Mouse (Mus musculus) erythroblast, embryonic 14.5 days (primary cell): ENCODE measurements around the gene Hes6. TPM values are rescaled to one million over a fixed set of nuclear protein-coding genes. Genes with fewer than 3 reads are reported as not detected.

Source experiments
- H3K27me3 ChIP-seq: 2 replicates; pipeline ENCODE4 v1.6.1; 2012; ENCODE audit warnings: inconsistent platforms; ENCODE audit not compliant: control insufficient read depth
- H3K36me3 ChIP-seq: 2 replicates; pipeline ENCODE4 v1.6.1; 2012; ENCODE audit warnings: mild to moderate bottlenecking, inconsistent platforms; ENCODE audit not compliant: control insufficient read depth
- H3K4me1 ChIP-seq: 2 replicates; pipeline ENCODE4 v1.6.1; 2012; ENCODE audit warnings: inconsistent platforms; ENCODE audit not compliant: control insufficient read depth
- H3K4me3 ChIP-seq: replicated peaks from 2 replicates; pipeline ENCODE3; 2012; ENCODE audit warnings: moderate library complexity, mild to moderate bottlenecking, inconsistent platforms
- H3K9me3 ChIP-seq: 2 replicates; pipeline ENCODE4 v1.6.1; 2012; ENCODE audit warnings: low read length, inconsistent platforms, mixed read lengths; ENCODE audit not compliant: control insufficient read depth
- GATA1 ChIP-seq: IDR thresholded peaks from 2 replicates; pipeline ENCODE4 v1.6.1; 2012; ENCODE audit warnings: low read length, inconsistent platforms, mixed read lengths
- TAL1 ChIP-seq: IDR thresholded peaks from 3 replicates; pipeline ENCODE4 v1.6.1; 2012; ENCODE audit warnings: low read length, inconsistent platforms, mixed read lengths
- polyA plus RNA-seq: library from polyadenylated mRNA; stranded (reverse); fragments of >175 nt; gene quantifications from 2 replicates; pipeline ENCODE4 v1.2.3, GENCODE M21; 2012

The Hes6 gene
- 0.80 and 1.3 TPM in 2 replicates for polyA plus RNA-seq

DNA sequence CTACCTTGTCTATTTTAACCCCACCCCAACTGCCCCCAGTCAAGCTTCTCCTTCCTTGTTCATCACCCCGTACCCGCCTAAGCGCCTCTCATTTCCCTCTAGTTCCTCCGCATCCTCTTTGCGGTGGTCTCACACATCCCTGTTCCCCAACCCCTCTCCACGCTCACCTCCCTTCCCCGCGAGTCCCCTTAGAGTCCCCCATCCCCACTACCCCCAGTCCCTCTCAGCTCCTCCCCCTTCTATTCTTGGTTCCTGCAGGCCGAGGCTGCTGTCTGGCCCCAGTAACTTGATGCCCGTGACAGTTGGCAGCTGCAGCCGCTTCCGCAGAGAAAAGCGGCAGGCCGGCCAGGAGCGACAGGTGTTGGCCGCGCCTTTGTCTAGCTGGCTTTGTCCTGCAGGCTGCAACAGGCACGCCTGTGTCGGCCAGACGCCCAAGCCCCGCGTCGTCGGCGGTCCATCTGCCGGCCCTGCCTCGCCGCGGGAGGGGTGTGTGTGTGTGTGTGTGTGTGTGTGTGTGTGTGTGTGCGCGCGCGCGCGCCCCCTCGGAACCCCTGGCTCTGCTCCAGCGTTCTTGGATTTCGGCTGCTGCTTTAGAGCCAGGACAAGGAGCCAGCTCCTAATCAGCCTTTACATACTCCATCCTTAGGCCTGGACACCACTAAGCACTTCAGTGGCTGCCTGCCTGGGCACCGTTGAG is at the start of gene Hes6:
Gene Hes6 (minus strand): TSS at position 141 of the 697 bp plus-strand sequence.
- H3K36me3 ChIP-seq = peaks cover 10% of the 10 kb centered on the region; the same call in 1 of the 2 replicates
- no peaks in the 10 kb centered on the region for H3K9me3 ChIP-seq
- peaks cover 38% of the 10 kb centered on the region for H3K27me3 ChIP-seq
- H3K4me1 ChIP-seq = peaks cover 28% of the 10 kb centered on the region
- TF ChIP-seq TAL1 (no peak), GATA1 (no peak)
- H3K4me3 ChIP-seq = peak within 1 kb of the TSS; percentile 75

DNA sequence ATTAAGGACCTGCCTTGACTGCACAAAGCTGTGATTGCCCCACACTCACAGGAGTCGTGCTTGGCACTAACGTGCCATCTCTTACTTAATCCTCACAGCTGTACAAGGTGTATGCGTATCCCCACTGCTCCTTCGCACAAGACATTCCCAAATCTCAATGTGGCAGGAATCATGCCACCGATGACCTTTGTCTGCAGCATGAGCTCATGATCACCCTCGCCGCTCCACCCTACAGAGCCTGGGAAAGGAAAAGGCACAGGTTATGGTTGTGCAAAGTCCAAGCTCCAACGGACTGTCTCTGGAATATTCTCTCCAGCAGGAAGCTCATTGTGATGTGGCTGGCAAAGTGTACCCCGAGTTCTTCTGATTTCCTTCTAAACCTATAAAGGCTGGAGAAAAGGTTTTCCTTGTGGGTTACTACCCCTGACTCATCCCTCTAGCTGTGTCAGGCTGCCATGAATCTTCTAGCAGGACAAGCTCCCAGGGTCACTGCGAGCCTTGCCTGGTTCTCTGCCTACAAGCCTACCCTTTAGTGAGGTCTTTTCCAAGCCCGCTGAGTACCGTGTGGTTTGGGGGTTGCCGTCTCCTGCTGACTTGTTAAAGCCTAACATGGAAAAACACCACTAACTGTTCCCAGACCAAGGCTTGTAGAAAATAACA is 49.6 kb upstream of the Hes6 start:
- no peaks in the 10 kb centered on the region for H3K36me3 ChIP-seq
- no peaks in the 10 kb centered on the region for H3K9me3 ChIP-seq
- H3K4me3 ChIP-seq = no peak overlapping the region
- peaks cover 24% of the 10 kb centered on the region for H3K4me1 ChIP-seq
- peaks cover 11% of the 10 kb centered on the region for H3K27me3 ChIP-seq
- TF ChIP-seq GATA1 (no peak), TAL1 (no peak)

DNA sequence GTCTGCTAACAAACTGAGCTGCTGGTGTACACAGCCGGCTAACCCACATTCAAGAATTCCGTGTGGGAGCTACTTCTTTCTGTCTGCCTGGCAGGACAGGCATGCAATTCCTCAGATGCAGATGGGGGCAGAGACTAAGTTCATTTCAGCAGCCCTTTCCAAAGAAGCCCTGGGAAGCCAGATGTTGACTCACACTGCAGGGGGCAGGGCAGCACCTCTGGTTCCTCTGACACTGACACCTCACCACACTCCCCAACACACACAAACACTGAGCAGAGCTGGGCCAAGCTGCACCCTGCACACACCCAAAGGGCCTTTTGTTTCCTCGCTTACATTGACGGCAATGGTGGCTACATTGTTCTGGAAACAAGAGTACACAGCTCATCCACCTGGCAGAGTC is 46.7 kb upstream of the Hes6 start:
- Histone ChIP-seq H3K4me1 (peaks cover 35% of the 10 kb centered on the region), H3K36me3 (no peaks in the 10 kb centered on the region), H3K9me3 (no peaks in the 10 kb centered on the region), H3K27me3 (peaks cover 11% of the 10 kb centered on the region), H3K4me3 (no peak overlapping the region)
- TF ChIP-seq TAL1 (no peak), GATA1 (no peak)

DNA sequence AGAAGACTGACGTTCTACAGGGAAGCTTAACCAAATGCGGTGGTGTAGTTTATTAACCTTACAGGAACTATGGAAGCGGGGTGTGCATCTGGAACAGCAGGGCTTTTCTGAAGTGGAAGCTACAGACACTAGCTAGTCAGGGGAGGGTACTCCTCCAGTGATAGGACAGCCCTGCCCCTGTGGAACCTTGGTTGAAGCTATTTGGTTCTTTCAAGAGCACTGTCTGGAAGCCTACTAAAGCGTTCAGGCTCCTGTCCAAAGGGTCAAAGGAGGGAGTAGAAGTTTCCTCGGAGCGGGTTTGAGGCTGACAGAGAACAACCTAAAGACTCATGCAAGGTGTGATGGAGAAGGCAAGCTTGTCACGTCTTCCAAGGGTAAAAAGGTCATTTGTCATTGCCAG is 46.2 kb upstream of the Hes6 start:
- TF ChIP-seq GATA1 (no peak), TAL1 (no peak)
- Histone ChIP-seq H3K36me3 (no peaks in the 10 kb centered on the region), H3K4me3 (peak overlapping the region; percentile 73), H3K9me3 (no peaks in the 10 kb centered on the region), H3K4me1 (peaks cover 38% of the 10 kb centered on the region), H3K27me3 (peaks cover 9% of the 10 kb centered on the region)

DNA sequence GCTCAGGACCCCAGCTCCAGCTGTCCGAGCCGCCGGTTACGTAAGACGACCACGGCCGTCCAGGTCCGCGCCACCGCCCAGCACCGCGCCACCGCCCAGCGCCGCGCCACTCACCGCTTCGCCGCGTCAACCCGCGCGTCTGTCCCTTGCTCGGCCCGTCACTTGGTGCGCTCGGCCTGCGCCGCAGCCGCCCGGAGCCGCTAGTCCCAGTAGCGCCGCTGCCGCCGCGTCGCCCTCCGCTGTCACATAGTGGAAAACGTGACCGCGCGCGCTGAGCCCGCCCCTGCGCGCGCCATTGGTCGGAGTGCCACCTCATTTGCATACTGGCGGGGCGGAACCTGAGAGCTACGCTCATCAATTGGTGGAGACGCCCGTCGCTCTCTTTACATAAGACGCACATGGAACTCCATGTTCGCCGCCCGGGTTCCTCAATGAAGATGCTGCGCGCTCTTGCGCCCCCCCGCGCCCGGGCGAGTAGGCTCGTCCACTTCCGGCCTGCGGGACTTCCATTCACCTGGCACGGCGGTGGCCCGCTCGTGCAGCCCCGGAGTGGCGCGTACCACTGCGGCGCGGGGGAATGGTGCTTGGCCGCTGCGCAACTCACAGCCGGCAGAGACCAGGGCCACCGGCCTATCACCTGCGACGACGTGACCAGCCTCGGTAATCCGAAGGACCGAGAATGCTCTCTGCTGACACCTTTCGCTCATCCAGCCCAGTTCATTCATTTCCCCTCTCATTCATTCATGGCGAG is 45.4 kb upstream of the Hes6 start, which contains the start of gene Per2:
Gene Per2 (minus strand): TSS at position 266 of the 751 bp plus-strand sequence.
- Histone ChIP-seq H3K27me3 (peaks cover 9% of the 10 kb centered on the region), H3K36me3 (no peaks in the 10 kb centered on the region), H3K4me3 (peak within 1 kb of the TSS; percentile 73), H3K9me3 (no peaks in the 10 kb centered on the region), H3K4me1 (peaks cover 46% of the 10 kb centered on the region)
- TF ChIP-seq TAL1 (no peak), GATA1 (no peak)

DNA sequence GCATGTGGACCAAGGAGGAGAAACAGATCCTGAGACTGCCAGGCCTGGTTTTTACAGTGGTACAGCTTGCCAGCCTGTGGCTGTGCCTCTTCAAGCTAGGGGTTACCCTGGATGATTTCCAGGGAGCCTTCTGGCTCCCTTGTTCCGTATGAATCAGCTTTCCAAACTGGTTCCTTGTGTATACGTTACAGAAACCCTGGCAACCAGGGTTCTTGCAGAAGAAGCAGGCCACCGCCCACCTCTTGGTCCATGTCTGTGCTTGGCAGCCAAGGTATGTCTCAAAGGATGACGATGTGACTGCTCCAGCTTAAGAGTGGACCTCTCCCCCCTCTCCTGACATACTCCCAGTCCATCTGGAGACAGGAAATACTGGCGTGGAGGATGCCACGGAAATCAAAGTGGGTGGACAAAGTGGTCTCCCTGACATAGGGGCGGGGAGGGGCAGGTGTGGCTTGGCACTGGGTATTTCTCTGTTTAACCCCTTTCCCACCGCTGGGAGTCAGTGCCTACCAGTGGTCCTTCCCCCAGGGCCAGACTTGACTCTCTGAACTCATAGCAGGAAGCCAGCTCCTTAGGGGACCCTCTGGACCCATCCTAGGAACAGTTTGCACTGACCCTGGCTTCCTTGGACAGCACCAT is 44.5 kb upstream of the Hes6 start:
- Histone ChIP-seq H3K27me3 (peaks cover 9% of the 10 kb centered on the region), H3K4me1 (peaks cover 55% of the 10 kb centered on the region), H3K36me3 (no peaks in the 10 kb centered on the region), H3K4me3 (peak overlapping the region; percentile 73), H3K9me3 (no peaks in the 10 kb centered on the region)
- TF ChIP-seq TAL1 = no peak
- TF ChIP-seq GATA1 = no peak

DNA sequence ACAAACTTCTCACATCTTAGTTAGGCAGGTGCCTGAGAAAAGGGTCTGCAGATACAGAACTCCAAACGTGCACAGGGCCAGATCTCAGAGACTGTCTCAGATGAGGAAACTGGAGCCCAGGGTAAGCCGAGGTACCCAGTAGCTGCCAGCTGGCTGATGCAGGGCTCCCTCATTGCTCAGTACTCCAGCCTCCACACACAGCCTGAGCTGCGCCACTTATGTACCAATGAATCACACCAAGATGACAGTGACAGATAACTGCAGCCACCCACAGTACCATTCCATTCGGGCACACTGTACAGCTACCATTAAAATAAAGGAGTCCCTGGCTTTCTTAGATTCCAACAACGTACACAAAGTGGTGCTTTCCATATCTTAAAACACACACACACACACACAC is 43.9 kb upstream of the Hes6 start:
- Histone ChIP-seq H3K27me3 (peaks cover 7% of the 10 kb centered on the region), H3K4me1 (peaks cover 58% of the 10 kb centered on the region), H3K4me3 (peak overlapping the region; percentile 7), H3K9me3 (no peaks in the 10 kb centered on the region), H3K36me3 (no peaks in the 10 kb centered on the region)
- TF ChIP-seq GATA1 (no peak), TAL1 (no peak)

DNA sequence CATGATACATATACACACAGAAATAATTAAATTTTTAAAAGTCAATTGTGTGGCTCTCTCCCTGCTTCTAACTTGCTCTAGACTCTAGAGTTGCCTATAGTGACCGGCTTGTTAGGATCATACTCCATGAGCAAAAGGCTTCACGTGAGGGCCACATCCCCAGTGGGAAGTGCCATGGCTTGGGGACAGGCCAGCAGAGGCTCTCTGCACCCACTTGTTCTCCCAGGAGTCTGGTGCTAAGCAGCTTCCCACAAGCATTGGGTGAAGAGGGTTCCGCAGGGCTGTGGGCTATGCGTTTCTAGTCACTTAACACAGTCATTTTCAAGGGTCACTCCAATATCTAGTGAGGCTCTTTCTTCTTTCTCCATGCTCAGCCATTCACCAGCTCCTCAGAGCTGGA is 43.3 kb upstream of the Hes6 start:
- no peak for TF ChIP-seq GATA1
- no peak for TF ChIP-seq TAL1
- Histone ChIP-seq H3K27me3 (peaks cover 7% of the 10 kb centered on the region), H3K36me3 (no peaks in the 10 kb centered on the region), H3K9me3 (no peaks in the 10 kb centered on the region), H3K4me3 (no peak overlapping the region), H3K4me1 (peaks cover 58% of the 10 kb centered on the region)

DNA sequence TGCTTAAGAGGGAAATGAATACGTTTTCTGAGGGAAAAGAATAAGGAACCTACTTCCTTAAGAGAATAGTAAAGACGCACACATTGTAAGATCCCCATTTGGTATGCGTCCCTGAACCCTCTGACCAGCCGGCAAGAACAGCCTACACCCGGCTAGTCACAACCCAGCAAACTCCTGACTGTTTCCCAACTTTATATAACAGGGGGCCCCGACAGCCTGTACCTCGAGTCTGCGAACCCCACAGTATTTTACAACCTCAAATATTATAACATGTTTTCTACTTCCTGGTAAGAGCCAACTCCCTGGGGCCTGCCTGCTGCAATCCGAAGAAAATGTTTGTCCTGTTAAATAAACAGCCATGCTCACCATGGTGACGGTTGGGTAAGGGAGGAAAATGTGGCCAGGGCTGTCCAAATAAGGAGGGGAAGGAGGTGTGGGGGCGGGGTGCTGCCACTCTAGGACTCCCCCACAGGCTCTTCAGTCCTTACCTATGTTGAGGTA is 42.5 kb upstream of the Hes6 start:
- TF ChIP-seq TAL1 = no peak
- no peak for TF ChIP-seq GATA1
- Histone ChIP-seq H3K9me3 (no peaks in the 10 kb centered on the region), H3K4me1 (peaks cover 56% of the 10 kb centered on the region), H3K36me3 (no peaks in the 10 kb centered on the region), H3K27me3 (peaks cover 7% of the 10 kb centered on the region), H3K4me3 (no peak overlapping the region)
